Mouse (Mus musculus) kidney, adult 2 months (tissue): Measurements from ENCODE around the gene Wap. TPM values are rescaled to one million over a fixed set of nuclear protein-coding genes. Genes with fewer than 3 reads are reported as not detected.

Experiments used
- DNase-seq: peaks from one replicate; pipeline ENCODE4 v3.0.0; 2021
- H3K27ac ChIP-seq: fragments of 200-500 bp; 2 replicates; pipeline ENCODE4 v1.5.1; 2012; ENCODE audit warnings: low read depth, low read length, control low read depth, inconsistent platforms; ENCODE audit not compliant: insufficient read depth
- H3K27me3 ChIP-seq: fragments of 200-500 bp; replicated peaks from 2 replicates; pipeline ENCODE4 v1.6.1; 2012; ENCODE audit warnings: mild to moderate bottlenecking, moderate library complexity, low read length, inconsistent platforms; ENCODE audit not compliant: control insufficient read depth, insufficient read depth
- H3K36me3 ChIP-seq: fragments of 200-500 bp; 2 replicates; pipeline ENCODE4 v1.6.1; 2012; ENCODE audit warnings: mild to moderate bottlenecking, moderate library complexity, low read length, inconsistent platforms; ENCODE audit not compliant: control insufficient read depth, insufficient read depth
- H3K4me1 ChIP-seq: fragments of 200-500 bp; 2 replicates; pipeline ENCODE4 v1.6.1; 2011; ENCODE audit warnings: low read length; ENCODE audit not compliant: control insufficient read depth, insufficient read depth
- H3K4me3 ChIP-seq: fragments of 200-500 bp; 2 replicates; pipeline ENCODE4 v1.5.1; 2011; ENCODE audit warnings: mild to moderate bottlenecking, low read depth, low read length, control low read depth; ENCODE audit not compliant: insufficient read depth
- CTCF ChIP-seq: fragments of 200-500 bp; conservative IDR thresholded peaks from 2 replicates; pipeline ENCODE4 v1.5.1; 2011; ENCODE audit warnings: low read depth, mild to moderate bottlenecking, control low read depth, low read length, moderate library complexity, mixed read lengths; ENCODE audit not compliant: insufficient read depth, insufficient read length
- POLR2A ChIP-seq: fragments of 200-500 bp; IDR thresholded peaks from one replicate; pipeline ENCODE4 v1.6.1; 2011; ENCODE audit warnings: low read depth, low read length, control low read depth
- WGBS: fragments of 180-500 bp; shearing (Covaris S2); methylation state at CpG from one replicate; pipeline ENCODE4 v1.1.7; 2018; 5-methylcytosine and 5-hydroxymethylcytosine counted together
- polyA plus RNA-seq: library from polyadenylated mRNA; depleted of rRNA; stranded (reverse); fragments of >200 nt; gene quantifications from 2 replicates; pipeline ENCODE4 v1.2.3, GENCODE M21; 2012; rRNA removed

The Wap gene
- polyA plus RNA-seq = not detected in 2 replicates

DNA sequence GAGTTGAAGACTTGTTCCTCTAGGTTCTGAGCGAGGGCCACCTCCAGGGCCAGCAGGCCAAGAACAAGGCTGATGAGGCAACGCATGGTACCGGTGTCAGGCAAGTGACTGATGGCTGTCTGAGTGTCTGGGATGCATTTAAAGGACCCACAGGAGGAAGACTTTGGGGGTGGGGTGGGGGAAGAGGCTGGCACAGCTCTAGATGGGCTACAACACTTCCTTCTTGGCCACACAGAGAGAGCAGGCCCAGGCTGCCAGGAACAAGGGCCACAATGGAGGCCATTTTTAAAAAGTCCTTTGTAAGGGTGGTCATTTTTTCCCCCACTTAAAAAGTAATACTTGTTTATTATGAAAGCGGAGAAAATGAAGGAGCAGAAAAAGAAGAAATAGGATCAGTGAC is at the start of gene Wap:
TSS of gene Wap (minus strand) at position 101 of the 400 bp plus-strand sequence.
- H3K36me3 ChIP-seq = no peaks in the 10 kb centered on the region
- H3K4me3 ChIP-seq = no peak within 1 kb of the TSS
- WGBS = 97% methylated on average over 4 of the region's 4 CpGs
- H3K27ac ChIP-seq = no peak within 1 kb of the TSS
- no peaks in the 10 kb centered on the region for H3K27me3 ChIP-seq
- DNase-seq = no peak
- no peaks in the 10 kb centered on the region for H3K4me1 ChIP-seq
- TF ChIP-seq CTCF = no peak
- TF ChIP-seq POLR2A = no peak

DNA sequence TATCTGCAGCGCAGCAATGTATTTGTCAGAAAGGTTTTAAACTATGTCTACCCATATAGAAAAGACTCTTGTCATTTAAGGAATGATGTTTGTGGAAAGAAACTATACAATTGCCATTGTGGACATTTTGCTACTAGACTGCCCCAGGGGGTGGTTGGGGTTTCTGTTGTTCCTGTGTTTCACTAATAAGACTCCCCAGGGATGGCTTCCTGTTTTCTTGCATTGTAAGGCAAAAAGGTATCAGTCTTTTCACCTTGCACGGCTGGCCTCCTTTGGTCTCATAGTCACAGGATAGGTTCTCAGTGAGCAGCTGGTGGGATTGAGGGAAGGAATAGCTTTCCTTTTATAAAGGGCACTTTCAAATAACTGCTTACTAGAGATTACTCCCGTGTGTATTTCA is 46.3 kb upstream of the Wap start:
- Histone ChIP-seq H3K27me3 (no peaks in the 10 kb centered on the region), H3K4me1 (no peaks in the 10 kb centered on the region), H3K36me3 (no peaks in the 10 kb centered on the region), H3K4me3 (no peak overlapping the region), H3K27ac (no peak overlapping the region)
- DNase-seq = no peak
- 70% methylated on average over 3 of the region's 3 CpGs for WGBS
- no peak for TF ChIP-seq CTCF

DNA sequence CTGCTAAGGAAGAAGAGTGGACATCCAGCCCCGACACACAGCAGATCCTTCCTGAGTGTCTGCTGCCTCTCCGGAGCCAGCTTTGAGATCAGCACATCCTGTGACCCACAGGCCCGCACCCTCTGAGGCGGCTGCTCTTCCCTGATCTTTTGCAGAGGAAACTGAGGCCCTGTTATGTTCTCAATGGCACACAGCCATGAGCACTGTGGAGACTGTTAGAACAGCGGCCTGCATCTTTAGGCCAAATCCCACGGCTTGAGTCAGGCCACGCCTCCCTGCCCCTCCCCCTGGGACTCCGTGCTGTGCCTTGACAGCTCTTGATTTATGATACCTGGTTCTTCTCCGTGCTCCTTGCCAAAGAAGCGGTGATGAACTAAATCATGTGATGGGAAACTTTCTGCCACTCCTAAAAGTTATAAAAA is 42.0 kb upstream of the Wap start:
- peak; percentile 95 for DNase-seq
- 22% methylated on average over 10 of the region's 10 CpGs for whole genome bisulfite sequencing
- H3K36me3 ChIP-seq = no peaks in the 10 kb centered on the region
- H3K27ac ChIP-seq = peak overlapping the region; percentile 87
- TF ChIP-seq CTCF (no peak), POLR2A (no peak)
- peaks cover 12% of the 10 kb centered on the region; the same call in 1 of the 2 replicates for H3K4me1 ChIP-seq
- no peaks in the 10 kb centered on the region for H3K27me3 ChIP-seq
- H3K4me3 ChIP-seq = peak overlapping the region; percentile 12; the same call in 1 of the 2 replicates

DNA sequence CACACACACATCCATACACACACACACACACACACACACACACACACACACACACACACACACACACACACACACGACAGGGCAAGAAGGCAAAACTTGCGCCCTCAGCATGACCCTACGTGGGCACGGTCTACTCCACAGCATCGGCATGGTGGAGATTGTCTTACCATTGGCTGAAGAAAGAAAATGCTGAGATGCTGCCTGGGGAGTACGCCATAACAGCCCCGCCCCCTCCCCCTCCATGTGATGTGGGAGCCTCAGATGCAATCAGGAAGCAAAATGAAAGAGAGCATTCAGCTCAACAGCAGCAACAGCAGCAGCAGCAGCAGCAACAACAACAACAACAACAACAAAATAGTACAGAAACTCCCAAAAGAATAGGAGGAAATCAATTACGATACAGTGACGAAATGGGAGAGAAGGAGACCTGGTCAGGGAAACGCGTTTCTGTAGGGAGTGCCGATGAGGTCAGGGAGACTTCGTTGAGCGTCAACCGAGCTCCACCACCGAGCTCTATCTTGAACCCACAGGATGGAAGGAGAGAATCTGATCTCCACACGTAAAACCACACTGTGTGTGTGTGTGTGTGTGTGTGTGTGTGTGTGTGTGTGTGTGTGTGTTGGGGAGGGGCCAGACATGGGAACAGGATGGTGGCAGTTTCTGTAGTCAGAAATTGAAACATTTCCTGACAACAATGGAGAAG is 41.4 kb upstream of the Wap start:
- peak overlapping the region; percentile 12; the same call in 1 of the 2 replicates for H3K4me3 ChIP-seq
- H3K4me1 ChIP-seq = peaks cover 16% of the 10 kb centered on the region
- peak overlapping the region; percentile 87 for H3K27ac ChIP-seq
- no peak for TF ChIP-seq CTCF
- TF ChIP-seq POLR2A = no peak
- DNase-seq = peak; percentile 44
- H3K36me3 ChIP-seq = no peaks in the 10 kb centered on the region
- WGBS = 58% methylated on average over 17 of the region's 17 CpGs
- no peaks in the 10 kb centered on the region for H3K27me3 ChIP-seq

DNA sequence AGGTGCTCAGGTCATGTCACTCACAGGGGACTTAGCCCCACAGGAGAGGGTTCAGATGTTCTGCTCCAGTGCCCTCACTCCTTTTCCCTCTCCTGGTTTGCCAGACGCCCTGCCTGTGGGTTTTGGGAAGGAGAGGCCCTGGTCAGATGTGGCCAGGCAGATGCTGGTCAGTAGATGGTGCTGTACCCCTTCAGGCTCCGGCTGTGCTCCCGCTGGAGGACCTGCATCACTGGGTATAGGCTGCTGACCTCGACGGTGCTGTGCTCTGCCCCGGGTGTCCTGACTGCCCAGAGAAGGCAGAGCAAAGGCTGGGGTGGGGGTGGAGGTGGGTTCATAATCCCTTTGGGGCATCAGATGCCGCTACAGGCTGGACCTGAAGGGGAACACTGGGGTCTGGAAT is 39.1 kb upstream of the Wap start:
- H3K36me3 ChIP-seq = no peaks in the 10 kb centered on the region
- no peak overlapping the region for H3K27ac ChIP-seq
- H3K4me3 ChIP-seq = no peak overlapping the region
- H3K27me3 ChIP-seq = no peaks in the 10 kb centered on the region
- TF ChIP-seq CTCF (peak; percentile 65; the same call in 1 of the 2 replicates), POLR2A (no peak)
- DNase-seq = peak; percentile 69
- peaks cover 18% of the 10 kb centered on the region for H3K4me1 ChIP-seq
- WGBS = 14% methylated on average over 7 of the region's 7 CpGs

DNA sequence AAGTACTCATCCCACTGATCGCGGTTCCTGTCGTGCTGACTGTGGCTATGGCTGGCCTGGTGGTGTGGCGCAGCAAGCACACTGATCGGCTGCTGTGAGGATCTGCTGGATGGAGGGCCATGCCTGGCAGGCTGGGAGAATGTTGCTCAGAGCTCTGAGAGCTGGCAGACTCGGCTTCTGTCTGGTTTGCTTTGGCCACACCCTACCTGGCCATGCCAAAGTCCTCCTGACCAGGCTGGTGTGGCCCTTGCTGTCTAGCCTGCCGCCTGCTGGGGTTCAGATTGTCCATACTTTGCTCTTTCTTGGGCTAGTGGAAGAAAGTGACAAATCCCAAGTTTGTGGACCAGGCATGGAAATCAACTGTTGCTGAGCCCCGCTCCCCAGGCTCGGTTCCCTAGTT is 38.2 kb upstream of the Wap start:
- H3K27me3 ChIP-seq = no peaks in the 10 kb centered on the region
- H3K27ac ChIP-seq = no peak overlapping the region; the same call in 1 of the 2 replicates
- WGBS = 75% methylated on average over 9 of the region's 9 CpGs
- DNase-seq = peak; percentile 78
- TF ChIP-seq POLR2A (no peak), CTCF (no peak)
- peaks cover 22% of the 10 kb centered on the region for H3K4me1 ChIP-seq
- H3K36me3 ChIP-seq = no peaks in the 10 kb centered on the region
- H3K4me3 ChIP-seq = no peak overlapping the region

DNA sequence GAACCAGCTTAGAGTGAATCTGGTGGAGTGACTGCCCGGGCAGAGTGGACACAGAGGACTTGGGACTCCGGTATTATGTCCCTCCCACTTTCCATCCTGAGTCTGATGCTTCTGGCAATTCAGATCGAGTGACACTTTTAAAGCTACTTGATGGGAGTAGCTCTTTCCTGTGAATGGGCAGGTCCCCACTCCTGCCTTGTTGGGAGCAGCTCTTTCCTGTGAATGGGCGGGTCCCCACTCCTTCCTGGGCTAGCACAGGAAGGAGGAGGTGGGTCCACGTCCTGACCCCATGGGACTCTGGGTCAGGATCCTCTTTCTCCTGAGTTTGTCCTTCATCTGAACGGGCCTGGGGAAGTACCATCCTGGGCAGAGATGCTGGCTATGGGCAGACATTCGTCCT is 37.0 kb upstream of the Wap start:
- Histone ChIP-seq H3K36me3 (no peaks in the 10 kb centered on the region), H3K27me3 (no peaks in the 10 kb centered on the region), H3K27ac (peak overlapping the region; percentile 21; the same call in 1 of the 2 replicates), H3K4me3 (no peak overlapping the region), H3K4me1 (peaks cover 32% of the 10 kb centered on the region)
- WGBS = 50% methylated on average over 7 of the region's 7 CpGs
- no peak for TF ChIP-seq CTCF
- TF ChIP-seq POLR2A = no peak
- DNase-seq = peak; percentile 84
